Comparison of ENCODE assay signal across 17 mouse cellular contexts in genomic region chr11:47981108-47981507, GRCm38 (mm10).
"Had no signal": no experiment of that assay in that cellular context is flagged by ENCODE, and none has a peak within 500 bp of the region (broad histone marks: within the 10 kb centered on the region; RNA-seq: fewer than 3 reads in every experiment).

No protein-coding gene starts in this region.

- ATAC-seq: hindbrain, embryonic 16.5 days; inflammation-experienced regulatory T-cells, adult 6 months; intestine, embryonic 15.5 days; intestine, postnatal 0 days had no signal

- DNase-seq: gastrocnemius, adult 2 months; gastrocnemius, postnatal 10 days; gastrocnemius, postnatal 25 days; heart, adult 18-20 months; heart, postnatal 10 days; heart, postnatal 4 days; kidney, adult 18-20 months; kidney, adult 8-10 months; kidney, postnatal 10 days; kidney, postnatal 25 days; kidney, postnatal 4 days; liver; liver, embryonic 13.5 days had no signal
